Mouse (Mus musculus) CD4-positive helper T cell, adult 2 months (primary cell): ENCODE data around the gene Ppox.
"Not testable (repeated sequence)": the region's sequence is repeated elsewhere in the genome, so short reads cannot be mapped to it uniquely, and the experiment has no call there.

Experiments used
- DNase-seq: peaks from one replicate; pipeline ENCODE4 v3.0.0-alpha.2; 2012; ENCODE audit warnings: low read depth, missing footprints, low spot score

Ppox gene

GRCm38 (mm10) chr1:171245353-171245752, 35.6 kb downstream of the Ppox start:
- no peak for DNase-seq

DNA sequence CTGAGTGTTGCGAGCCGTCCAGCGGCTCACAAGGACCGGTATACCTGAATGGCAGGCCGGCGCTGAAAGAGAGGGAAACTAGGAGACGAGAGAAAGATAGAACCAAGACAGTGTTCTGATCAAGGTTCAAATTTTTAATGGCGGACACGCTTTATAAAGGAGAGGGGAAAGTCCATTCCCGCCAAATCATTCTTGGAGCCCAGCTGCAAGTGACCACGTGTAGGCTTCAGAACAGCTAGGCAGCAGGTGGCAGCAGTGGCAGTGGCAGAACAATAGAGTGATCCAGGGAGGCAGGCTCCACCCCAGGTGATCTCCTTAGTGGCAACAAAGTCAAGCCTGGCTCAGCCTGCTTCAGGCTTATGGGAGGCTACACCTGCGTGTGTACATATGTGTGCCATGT, 39.0 kb downstream of the Ppox start:
- DNase-seq, result not testable (repeated sequence)

- DNase-seq, result no peak
These were observed 40.1 kb downstream of the Ppox start for GRCm38 (mm10) chr1:171240911-171241310.

DNA sequence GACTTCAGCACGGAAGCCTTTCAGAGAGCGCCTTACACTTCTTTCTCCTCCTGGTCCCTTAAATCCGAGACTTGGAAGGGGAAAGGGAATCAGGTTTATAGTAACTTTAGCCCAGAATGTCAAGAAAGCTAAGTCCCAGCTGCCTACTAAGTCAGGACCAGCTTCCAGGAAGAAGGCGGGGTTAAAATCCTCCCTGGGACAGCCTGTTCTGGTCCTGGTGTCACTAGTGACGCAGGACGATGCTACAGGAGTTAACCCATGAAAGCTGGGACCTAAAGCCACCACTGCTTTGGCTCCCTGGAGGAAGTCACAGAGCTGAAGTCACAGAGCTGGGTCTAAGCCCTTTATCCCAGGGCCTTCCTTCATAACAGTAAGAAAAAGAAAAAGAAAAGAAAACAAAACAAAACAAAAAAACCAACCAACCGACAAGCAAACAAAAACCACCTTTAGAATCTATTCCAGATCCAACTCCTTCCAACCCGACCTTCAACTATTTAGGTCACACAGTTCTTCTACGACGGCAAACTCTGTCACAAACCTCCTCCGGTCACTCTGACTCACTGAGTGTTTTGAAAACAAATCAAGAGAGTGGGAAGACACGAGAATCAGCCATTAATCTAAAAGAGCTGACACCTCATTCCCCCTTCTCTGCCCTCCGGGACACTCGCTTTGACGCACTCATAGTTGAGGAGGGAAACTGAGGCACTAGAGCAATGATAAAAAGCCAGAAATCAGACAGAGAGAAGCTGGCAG, 40.8 kb downstream of the Ppox start:
- DNase-seq, result no peak

- DNase-seq, result peak; percentile 61
These were observed 42.5 kb downstream of the Ppox start for GRCm38 (mm10) chr1:171238463-171238862.

- no peak for DNase-seq
These were observed 43.5 kb downstream of the Ppox start for GRCm38 (mm10) chr1:171237438-171237837.

GRCm38 (mm10) chr1:171235791-171236190, 45.2 kb downstream of the Ppox start:
- DNase-seq, result no peak

DNA sequence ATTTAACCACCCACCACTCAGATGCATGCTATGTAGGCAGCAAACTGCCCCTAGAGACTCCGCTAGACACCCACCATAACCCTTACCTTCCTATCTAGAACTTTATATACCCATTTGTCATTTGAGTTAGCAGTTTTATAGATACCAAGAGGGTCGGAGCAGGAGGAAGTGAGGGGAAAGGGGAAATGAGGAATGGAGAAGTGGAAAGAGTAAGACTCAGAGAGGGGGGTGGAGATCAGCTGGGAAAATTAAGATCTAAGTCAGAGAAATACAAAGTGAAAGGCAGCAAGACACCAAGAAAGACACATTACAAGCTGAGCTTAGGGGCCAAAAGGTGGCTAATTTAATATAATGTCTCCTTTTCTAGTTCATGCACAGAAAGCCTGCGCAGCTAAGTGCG, 46.4 kb downstream of the Ppox start:
- DNase-seq, result no peak

- no peak for DNase-seq
These were observed 46.9 kb downstream of the Ppox start, which contains the start of gene Fcer1g for GRCm38 (mm10) chr1:171234126-171234525. TSS of gene Fcer1g (minus strand) at chr1:171234365.

- DNase-seq, result no peak
These were observed 47.9 kb downstream of the Ppox start for GRCm38 (mm10) chr1:171232800-171233730.

- no peak for DNase-seq
These were observed 48.6 kb downstream of the Ppox start for GRCm38 (mm10) chr1:171232348-171232747.

DNA sequence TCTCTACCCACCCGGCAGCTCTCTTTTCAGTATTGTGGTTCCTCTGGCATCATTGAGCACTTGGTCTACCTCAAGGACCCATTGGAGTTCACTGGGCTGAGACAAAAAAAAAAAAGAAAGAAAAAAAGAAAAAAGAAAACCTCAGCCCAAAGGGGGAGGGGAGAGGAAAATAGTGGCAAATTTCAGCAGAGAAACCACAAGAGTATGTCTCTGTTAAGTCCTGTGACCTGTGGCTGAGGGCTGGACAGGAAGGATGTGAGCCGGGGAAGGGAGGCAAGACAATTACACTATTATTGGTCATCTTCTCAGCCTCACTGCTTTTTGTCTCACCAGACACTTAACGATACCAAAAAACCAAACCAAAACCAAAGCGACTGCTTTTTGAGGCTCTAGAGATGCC, 49.1 kb downstream of the Ppox start:
- no peak for DNase-seq

- DNase-seq, result no peak
These were observed 50.8 kb downstream of the Ppox start for GRCm38 (mm10) chr1:171230215-171230614.

- no peak for DNase-seq
These were observed 51.2 kb downstream of the Ppox start for GRCm38 (mm10) chr1:171229750-171230149.

GRCm38 (mm10) chr1:171227879-171228278, 53.1 kb downstream of the Ppox start:
- no peak for DNase-seq

GRCm38 (mm10) chr1:171226780-171227179, 54.2 kb downstream of the Ppox start:
- no peak for DNase-seq
